Mouse (Mus musculus) telencephalon, adult 2 months (tissue): ENCODE measurements around the gene Gfm2.
"Not testable (repeated sequence)": the region's sequence is repeated elsewhere in the genome, so short reads cannot be mapped to it uniquely, and the experiment has no call there.

Experiments
- DNase-seq: peaks from one replicate; pipeline ENCODE4 v3.0.0-alpha.2; 2011; ENCODE audit warnings: low read depth, low spot score

Gfm2 gene

GRCm38 (mm10) chr13:97137466-97138400, at the start of gene Gfm2, which contains the start of gene Nsa2:
TSS of gene Gfm2 (plus strand) at chr13:97137937.
TSS of gene Nsa2 (minus strand) at chr13:97137937.
- DNase-seq: peak; percentile 98

- DNase-seq: no peak
Observed at GRCm38 (mm10) chr13:97088183-97088582, 49.6 kb upstream of the Gfm2 start.

- DNase-seq: no peak
Observed at GRCm38 (mm10) chr13:97095726-97096125, 42.0 kb upstream of the Gfm2 start.

- peak; percentile 49 for DNase-seq
Observed at GRCm38 (mm10) chr13:97099187-97099852, 38.4 kb upstream of the Gfm2 start, which contains the start of gene Gm6169. TSS of gene Gm6169 (minus strand) at chr13:97099237.

DNA sequence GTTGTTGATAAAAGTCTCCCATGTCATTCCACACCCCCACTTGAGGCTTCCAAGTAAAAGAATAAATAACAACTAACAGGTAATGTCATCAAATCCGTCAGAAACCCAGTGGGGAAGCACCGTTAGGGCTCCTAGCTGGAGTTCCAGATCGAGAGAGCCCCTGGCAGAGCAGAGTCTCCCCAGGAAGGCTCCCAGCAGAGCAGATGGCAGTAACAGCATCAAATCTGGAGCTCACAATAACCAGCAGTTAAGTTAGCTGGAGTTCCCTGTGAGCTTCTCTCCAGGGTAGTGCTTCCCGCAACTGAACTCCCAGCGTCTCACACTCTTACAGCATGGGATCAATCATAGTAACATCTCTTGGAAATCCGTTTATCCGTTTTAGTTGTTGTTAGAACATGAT, 32.7 kb upstream of the Gfm2 start:
- no peak for DNase-seq

- not testable (repeated sequence) for DNase-seq
Observed at GRCm38 (mm10) chr13:97107721-97108120, 30.0 kb upstream of the Gfm2 start.

DNA sequence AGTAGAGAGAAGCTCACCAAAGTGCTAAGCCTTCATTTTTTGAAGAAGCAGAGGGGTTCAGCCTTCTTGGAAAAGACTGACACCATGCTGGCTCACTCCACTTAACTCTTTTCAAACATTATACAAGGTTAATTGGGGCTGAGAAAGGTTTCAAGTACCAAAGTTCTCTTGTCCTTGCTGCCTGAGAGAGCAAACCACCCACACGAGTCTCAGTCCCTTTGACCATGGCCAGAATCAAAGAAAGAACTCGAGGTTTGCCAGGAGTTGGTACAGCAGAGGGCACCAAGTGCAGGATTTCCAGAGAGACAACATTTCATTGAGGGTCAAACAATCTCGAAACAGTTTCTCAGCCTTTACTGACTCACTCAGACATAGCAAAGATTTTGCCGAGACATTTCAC, 28.7 kb upstream of the Gfm2 start:
- no peak for DNase-seq

DNA sequence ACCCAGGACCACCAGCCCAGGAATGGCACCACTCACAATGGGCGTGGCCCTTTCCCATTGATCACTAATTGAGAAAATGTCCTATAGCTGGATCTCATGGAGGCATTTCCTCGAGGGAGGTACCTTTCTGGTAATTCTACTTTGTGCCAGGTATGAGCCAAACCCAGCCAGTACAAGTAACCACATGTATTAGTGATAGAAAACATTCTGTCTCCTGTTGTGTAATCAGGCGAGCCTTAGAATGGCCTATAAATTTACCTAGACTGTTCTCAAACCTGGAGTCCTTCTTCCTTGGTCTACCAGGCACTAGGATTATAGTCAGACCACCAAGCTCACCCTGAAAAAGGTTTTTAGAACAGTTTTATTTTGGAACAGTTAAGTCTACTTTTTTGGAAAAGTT, 16.4 kb upstream of the Gfm2 start:
- DNase-seq: no peak

- DNase-seq: not testable (repeated sequence)
Observed at GRCm38 (mm10) chr13:97129654-97130053, 8.1 kb upstream of the Gfm2 start.

DNA sequence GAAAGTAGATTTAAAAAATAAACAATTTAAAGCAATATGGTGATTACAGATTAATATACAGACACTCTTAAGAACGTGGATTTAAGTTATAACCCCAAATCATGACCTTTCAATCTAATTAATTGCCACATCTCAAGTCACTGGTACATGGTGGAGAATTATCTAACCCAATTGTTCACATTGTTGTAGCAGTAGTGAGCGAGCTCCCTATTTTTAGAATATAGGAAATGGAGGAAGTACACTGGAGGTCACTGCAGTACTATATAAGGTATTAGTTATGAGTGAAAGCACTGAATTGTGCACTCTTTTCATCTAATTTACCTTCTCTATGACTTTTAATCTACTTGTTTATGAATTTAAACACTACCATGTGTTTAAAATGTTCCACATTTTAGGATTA, 7.3 kb upstream of the Gfm2 start:
- DNase-seq: not testable (repeated sequence)

- DNase-seq: not testable (repeated sequence)
Observed at GRCm38 (mm10) chr13:97138404-97138931, 731 bp downstream of the Gfm2 start.

DNA sequence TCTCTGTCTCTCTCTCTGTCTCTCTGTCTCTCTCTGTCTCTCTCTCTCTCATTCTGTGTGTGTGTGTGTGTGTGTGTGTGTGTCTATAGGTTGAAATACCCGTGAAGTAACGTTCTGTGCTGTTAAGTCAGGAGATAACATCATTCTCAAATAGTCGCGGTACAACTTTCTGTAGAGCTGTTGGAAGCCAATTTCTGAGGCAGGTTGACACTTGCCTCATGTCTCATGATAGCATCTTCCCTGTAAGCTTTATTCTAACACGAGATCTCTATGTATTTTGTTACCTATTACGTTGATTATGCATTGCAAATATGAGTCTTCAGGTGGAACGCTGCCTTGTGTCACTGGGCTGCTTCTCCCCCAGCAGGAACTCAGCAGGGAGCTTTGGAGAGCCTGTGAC, 4.6 kb downstream of the Gfm2 start:
- no peak for DNase-seq

DNA sequence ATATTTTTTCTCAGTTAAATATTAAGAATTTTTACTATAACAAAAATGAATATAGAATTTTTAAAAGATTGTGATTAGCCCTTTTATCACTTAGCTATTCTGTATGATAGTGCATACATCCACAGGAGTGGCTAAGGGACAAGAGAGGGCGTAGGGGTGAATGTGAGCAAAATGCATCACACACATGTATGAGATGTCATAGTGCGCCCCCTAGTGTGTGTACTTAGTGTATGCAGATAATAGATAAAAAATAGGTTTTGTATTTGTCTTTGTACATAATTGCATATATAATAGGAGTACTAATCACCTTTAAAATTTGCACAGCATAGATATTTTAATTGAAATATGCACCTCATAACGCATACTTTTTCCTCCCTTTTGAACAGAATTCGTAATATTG, 8.1 kb downstream of the Gfm2 start:
- DNase-seq: peak; percentile 11

- no peak for DNase-seq
Observed at GRCm38 (mm10) chr13:97175520-97176264, 38.0 kb downstream of the Gfm2 start.

- DNase-seq: no peak
Observed at GRCm38 (mm10) chr13:97176731-97177130, 39.0 kb downstream of the Gfm2 start.

- DNase-seq: no peak
Observed at GRCm38 (mm10) chr13:97178943-97179342, 41.2 kb downstream of the Gfm2 start.

- DNase-seq: no peak
Observed at GRCm38 (mm10) chr13:97180113-97180828, 42.5 kb downstream of the Gfm2 start.

DNA sequence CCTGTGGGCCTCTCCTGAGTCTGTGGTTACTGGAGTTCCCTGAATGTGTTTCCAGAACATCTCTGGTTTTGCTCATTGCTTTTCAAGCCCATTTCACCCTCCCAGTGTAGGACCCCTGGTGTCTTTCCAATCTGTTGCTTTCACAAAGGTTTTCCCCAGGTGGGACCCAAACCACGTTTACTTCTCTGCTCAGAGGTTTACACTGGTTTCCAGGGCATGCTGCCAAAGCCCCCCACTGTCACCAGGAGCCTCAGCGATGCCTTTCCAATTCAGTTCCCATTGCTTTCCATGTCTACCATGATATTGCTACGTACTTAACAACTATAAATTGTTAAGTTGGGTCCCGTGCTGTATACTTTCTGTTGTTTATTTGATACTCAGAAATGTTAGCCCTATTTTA, 45.1 kb downstream of the Gfm2 start:
- DNase-seq: no peak

GRCm38 (mm10) chr13:97184168-97184567, 46.4 kb downstream of the Gfm2 start:
- DNase-seq: no peak

GRCm38 (mm10) chr13:97184656-97185055, 46.9 kb downstream of the Gfm2 start:
- DNase-seq: no peak

DNA sequence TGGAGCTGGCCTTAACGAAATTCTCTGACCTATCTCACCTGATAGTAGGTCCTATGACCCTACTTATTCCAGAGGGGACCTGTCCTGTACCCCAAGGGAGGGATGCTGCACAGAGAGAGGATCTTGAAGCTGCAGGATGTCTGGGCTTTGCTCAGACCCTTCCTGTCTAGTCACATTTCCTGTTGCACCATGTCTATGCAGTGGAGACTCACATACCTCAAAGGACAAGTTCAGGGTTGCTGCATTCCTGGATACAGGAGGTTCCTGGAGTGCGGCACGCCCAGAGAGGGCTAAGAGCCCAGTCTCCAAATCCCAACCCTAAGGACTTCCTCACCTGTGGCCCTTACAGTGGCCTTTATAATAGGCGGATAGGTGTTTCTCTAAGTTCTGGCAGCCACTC, 48.6 kb downstream of the Gfm2 start:
- DNase-seq: no peak
